Mouse (Mus musculus) ES-Bruce4 (cell line): ENCODE data around the gene Cbx7.

Source experiments
- CTCF ChIP-seq: IDR thresholded peaks from one replicate; pipeline ENCODE4 v1.8.1; 2011; ENCODE audit warnings: low read depth, low read length
- POLR2A ChIP-seq: IDR thresholded peaks from one replicate; pipeline ENCODE4 v1.8.1; 2011; ENCODE audit warnings: low read length; ENCODE audit not compliant: insufficient read depth

DNA sequence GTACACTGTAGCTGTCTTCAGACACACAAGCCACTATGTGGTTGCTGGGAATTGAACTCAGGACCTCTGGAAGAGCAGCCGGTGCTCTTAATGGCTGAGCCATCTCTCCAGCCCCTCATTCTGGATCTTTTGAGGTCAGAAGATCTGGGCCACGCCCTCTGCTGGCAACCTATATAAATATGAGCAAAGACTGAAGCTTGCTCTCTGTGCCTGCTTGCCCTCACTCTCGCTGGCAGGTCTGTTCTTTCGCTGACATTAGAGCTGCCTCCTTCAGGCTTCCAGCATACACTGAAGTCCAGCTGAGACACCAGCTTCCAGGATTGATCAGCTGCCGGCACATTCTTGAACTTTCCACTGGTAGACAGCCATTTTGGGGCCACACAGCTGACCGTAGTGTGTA is 23.2 kb downstream of the Cbx7 start:
- TF ChIP-seq POLR2A (no peak), CTCF (peak; percentile 5)
